Mouse (Mus musculus): ENCODE measurements around the gene Msantd1. TPM values are rescaled to one million over a fixed set of nuclear protein-coding genes. Genes with fewer than 3 reads are reported as not detected.

Gene Msantd1
- polyA plus RNA-seq, 1 experiment from 2014 or later: 0.35 TPM

DNA sequence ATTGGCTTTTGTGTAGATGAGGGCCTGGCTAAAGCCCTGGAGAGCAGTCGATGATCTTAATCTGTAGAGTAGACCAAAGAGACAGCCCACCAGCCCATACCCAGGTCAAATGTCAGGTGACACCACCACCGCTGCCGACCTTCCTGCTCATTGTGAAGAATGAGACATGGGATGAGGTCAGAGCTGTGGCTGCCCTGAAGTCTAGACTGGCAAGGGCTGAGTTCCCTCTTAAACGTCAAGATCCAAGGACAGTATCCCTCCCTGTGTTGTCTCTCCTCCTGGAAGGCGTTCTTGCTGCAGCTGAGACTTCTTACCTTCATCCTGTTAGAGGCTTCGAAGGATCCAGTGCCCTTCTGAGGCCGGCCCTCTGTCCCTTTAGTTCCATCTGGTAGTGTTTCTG is 48.3 kb downstream of the Msantd1 start:
- Histone ChIP-seq H3K9me3 (ENCODE audit: control insufficient read depth, low read length) (no peaks in the 10 kb centered on the region), H3K4me3 (ENCODE audit: low read length) (no peak overlapping the region), H3K9ac (ENCODE audit: low read depth, low read length) (no peak overlapping the region), H3K4me2 (ENCODE audit: low read depth, low read length) (no peak overlapping the region), H3K36me3 (ENCODE audit: control insufficient read depth, insufficient read depth, low read length) (no peaks in the 10 kb centered on the region), H3K4me1 (ENCODE audit: control insufficient read depth, insufficient read depth, low read length) (0 out of 2 replicates have a peak, but pooled peaks cover 4% of the 10 kb centered on the region), H3K27me3 (replicated peaks; ENCODE audit: control insufficient read depth, insufficient read depth, low read length) (no peaks in the 10 kb centered on the region), H3K27ac (ENCODE audit: low read length) (no peak overlapping the region)
- WGBS: 76% methylated on average over 7 of the region's 7 CpGs
- no peak for ATAC-seq

DNA sequence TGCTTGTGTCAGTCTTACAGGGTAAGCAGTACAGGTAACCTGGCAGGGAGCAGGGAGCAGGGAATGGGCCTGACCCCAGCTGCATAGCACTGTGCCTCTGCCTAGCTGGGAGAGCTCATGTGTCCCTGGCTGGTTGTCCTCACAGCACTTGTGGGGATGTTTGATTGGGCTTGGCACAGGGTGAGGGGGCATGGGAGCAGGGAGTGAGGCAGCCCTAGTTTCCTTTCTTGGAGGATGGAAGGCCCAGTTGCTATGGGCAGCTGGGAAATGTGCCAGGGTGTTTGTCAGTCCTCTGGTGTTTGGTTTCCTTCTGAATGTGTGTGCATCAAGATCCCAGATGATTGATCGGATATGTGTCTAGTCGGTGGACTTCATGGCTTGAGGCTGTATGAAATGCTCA is 49.2 kb downstream of the Msantd1 start:
- 70% methylated on average over 2 of the region's 2 CpGs for WGBS
- Histone ChIP-seq H3K4me3 (ENCODE audit: low read length) (no peak overlapping the region), H3K36me3 (ENCODE audit: control insufficient read depth, insufficient read depth, low read length) (no peaks in the 10 kb centered on the region), H3K4me1 (ENCODE audit: control insufficient read depth, insufficient read depth, low read length) (0 out of 2 replicates have a peak, but pooled peaks cover 4% of the 10 kb centered on the region), H3K9me3 (ENCODE audit: control insufficient read depth, low read length) (no peaks in the 10 kb centered on the region), H3K27ac (ENCODE audit: low read length) (no peak overlapping the region), H3K9ac (ENCODE audit: low read depth, low read length) (no peak overlapping the region), H3K27me3 (replicated peaks; ENCODE audit: control insufficient read depth, insufficient read depth, low read length) (no peaks in the 10 kb centered on the region), H3K4me2 (ENCODE audit: low read depth, low read length) (no peak overlapping the region)
- no peak for ATAC-seq

DNA sequence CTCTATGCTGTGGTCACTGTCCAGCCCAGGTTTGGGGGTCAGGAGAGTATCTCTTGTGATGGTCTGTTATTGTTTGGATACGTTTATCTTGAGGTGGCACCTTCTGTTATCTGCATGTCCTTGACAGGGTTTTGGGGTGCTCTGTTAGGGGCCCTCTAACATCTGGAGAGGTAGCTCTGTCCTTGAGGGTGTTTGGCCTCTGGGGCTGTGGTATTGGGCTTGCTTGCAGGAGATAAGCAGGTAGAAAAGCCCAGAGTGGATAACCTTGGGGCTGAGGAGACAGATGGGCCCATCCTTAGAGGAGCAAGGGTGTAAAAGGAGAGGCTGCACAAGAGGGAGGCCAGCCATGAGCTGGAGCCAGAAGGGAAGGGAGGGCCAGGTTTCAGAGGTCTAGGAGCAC is 52.2 kb downstream of the Msantd1 start:
- no peaks in the 10 kb centered on the region for H3K27me3 ChIP-seq (replicated peaks; ENCODE audit: control insufficient read depth, insufficient read depth, low read length)
- H3K9me3 ChIP-seq (ENCODE audit: control insufficient read depth, low read length): no peaks in the 10 kb centered on the region
- no peak overlapping the region for H3K27ac ChIP-seq (ENCODE audit: low read length)
- peaks cover 4% of the 10 kb centered on the region; the same call in 1 of the 2 replicates for H3K4me1 ChIP-seq (ENCODE audit: control insufficient read depth, insufficient read depth, low read length)
- WGBS: 73% methylated on average over 1 of the region's 1 CpGs
- no peak overlapping the region for H3K4me2 ChIP-seq (ENCODE audit: low read depth, low read length)
- no peak overlapping the region for H3K9ac ChIP-seq (ENCODE audit: low read depth, low read length)
- H3K4me3 ChIP-seq (ENCODE audit: low read length): no peak overlapping the region
- 0 out of 2 replicates have a peak, but pooled peaks have one; percentile 31 for ATAC-seq
- H3K36me3 ChIP-seq (ENCODE audit: control insufficient read depth, insufficient read depth, low read length): no peaks in the 10 kb centered on the region

DNA sequence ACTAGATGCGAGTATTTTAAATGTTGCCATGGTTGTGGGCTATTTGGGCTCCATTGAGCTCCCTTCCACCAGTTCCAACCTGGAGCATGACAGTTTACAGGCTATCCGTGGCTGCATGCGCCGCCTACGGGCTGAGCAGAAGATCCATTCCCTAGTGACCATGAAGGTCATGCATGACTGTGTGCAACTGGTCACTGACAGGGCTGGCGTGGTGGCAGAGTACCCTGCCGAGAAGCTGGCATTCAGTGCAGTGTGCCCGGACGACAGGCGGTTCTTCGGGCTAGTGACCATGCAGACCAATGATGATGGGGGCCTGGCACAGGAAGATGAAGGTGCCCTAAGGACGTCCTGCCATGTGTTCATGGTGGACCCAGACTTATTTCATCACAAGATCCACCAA is 57.7 kb downstream of the Msantd1 start:
- no peaks in the 10 kb centered on the region; the same call in 1 of the 2 replicates for H3K4me1 ChIP-seq (ENCODE audit: control insufficient read depth, insufficient read depth, low read length)
- H3K9me3 ChIP-seq (ENCODE audit: control insufficient read depth, low read length): no peaks in the 10 kb centered on the region
- H3K36me3 ChIP-seq (ENCODE audit: control insufficient read depth, insufficient read depth, low read length): 0 out of 2 replicates have a peak, but pooled peaks cover 12% of the 10 kb centered on the region
- 95% methylated on average over 12 of the region's 12 CpGs for WGBS
- no peaks in the 10 kb centered on the region for H3K27me3 ChIP-seq (replicated peaks; ENCODE audit: control insufficient read depth, insufficient read depth, low read length)
- ATAC-seq: no peak
- H3K4me2 ChIP-seq (ENCODE audit: low read depth, low read length): no peak overlapping the region
- H3K4me3 ChIP-seq (ENCODE audit: low read length): no peak overlapping the region
- no peak overlapping the region for H3K9ac ChIP-seq (ENCODE audit: low read depth, low read length)
- H3K27ac ChIP-seq (ENCODE audit: low read length): no peak overlapping the region

DNA sequence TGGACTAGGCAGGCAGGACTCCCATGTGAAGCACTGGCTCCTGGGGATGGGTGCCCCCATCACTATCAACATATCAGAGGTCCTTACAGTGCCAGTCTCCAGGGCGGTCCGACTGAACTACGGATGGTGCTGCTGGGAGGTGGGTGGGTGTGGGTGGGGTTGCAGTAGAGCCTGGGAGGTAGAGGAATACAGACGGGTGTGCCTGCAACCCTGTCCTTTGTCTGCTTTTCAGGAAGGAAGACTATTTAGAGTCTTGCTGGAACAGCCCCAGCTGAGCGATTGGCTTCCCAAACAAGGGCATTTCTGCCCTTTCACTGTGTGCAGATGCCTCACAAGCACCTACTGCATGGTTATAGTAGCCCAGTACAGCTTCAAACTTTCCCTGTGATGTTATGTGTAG is 60.6 kb downstream of the Msantd1 start:
- H3K4me2 ChIP-seq (ENCODE audit: low read depth, low read length): no peak overlapping the region
- no peaks in the 10 kb centered on the region for H3K4me1 ChIP-seq (ENCODE audit: control insufficient read depth, insufficient read depth, low read length)
- ATAC-seq: no peak
- H3K36me3 ChIP-seq (ENCODE audit: control insufficient read depth, insufficient read depth, low read length): 0 out of 2 replicates have a peak, but pooled peaks cover 12% of the 10 kb centered on the region
- WGBS: 85% methylated on average over 5 of the region's 5 CpGs
- no peak overlapping the region for H3K9ac ChIP-seq (ENCODE audit: low read depth, low read length)
- no peaks in the 10 kb centered on the region for H3K27me3 ChIP-seq (replicated peaks; ENCODE audit: control insufficient read depth, insufficient read depth, low read length)
- H3K9me3 ChIP-seq (ENCODE audit: control insufficient read depth, low read length): no peaks in the 10 kb centered on the region
- no peak overlapping the region for H3K27ac ChIP-seq (ENCODE audit: low read length)
- H3K4me3 ChIP-seq (ENCODE audit: low read length): no peak overlapping the region

DNA sequence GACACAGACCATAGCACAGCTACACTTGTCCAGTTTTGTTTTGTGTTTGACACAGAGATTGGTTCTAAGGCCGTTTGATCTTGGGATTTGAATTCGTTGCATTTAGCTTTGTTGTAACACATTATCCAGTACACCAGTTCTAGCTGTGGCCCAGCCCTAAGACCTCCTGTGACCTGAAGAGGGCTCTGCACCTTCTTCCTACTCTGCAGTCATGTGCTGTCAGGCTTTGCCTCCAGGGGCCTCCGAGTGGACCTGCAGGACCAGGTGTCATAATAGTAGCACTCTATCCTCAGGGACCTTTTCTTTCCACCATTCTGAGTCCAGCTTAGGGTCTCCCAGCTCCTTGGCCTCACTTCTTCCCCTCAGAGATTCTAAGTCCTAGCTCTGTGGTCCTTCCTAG is 64.7 kb downstream of the Msantd1 start:
- H3K36me3 ChIP-seq (ENCODE audit: control insufficient read depth, insufficient read depth, low read length): no peaks in the 10 kb centered on the region
- no peak overlapping the region for H3K4me2 ChIP-seq (ENCODE audit: low read depth, low read length)
- no peaks in the 10 kb centered on the region for H3K27me3 ChIP-seq (replicated peaks; ENCODE audit: control insufficient read depth, insufficient read depth, low read length)
- no peak overlapping the region for H3K27ac ChIP-seq (ENCODE audit: low read length)
- H3K4me3 ChIP-seq (ENCODE audit: low read length): no peak overlapping the region
- WGBS: 81% methylated on average over 3 of the region's 3 CpGs
- no peaks in the 10 kb centered on the region for H3K9me3 ChIP-seq (ENCODE audit: control insufficient read depth, low read length)
- no peak for ATAC-seq
- no peaks in the 10 kb centered on the region for H3K4me1 ChIP-seq (ENCODE audit: control insufficient read depth, insufficient read depth, low read length)
- H3K9ac ChIP-seq (ENCODE audit: low read depth, low read length): no peak overlapping the region

Other genes with a start within 250 kb of the Msantd1 start
- gene Nop14, start 247.9 kb upstream of the Msantd1 start, polyA plus RNA-seq (2015; fragmentation: Nextera tagmentation; extraction: Ambion mirVana): 21.0 and 23.7 TPM in 2 replicates
- 0.93 and 1.2 TPM in 2 replicates for gene Grk4, start 247.6 kb upstream of the Msantd1 start, polyA plus RNA-seq (2015; fragmentation: Nextera tagmentation; extraction: Ambion mirVana)
- 7.2 and 7.4 TPM in 2 replicates for gene Htt, start 146.3 kb upstream of the Msantd1 start, polyA plus RNA-seq (2015; fragmentation: Nextera tagmentation; extraction: Ambion mirVana)
- 12.9 and 13.9 TPM in 2 replicates for gene Rgs12, start 41.4 kb downstream of the Msantd1 start, polyA plus RNA-seq (2015; fragmentation: Nextera tagmentation; extraction: Ambion mirVana)
- gene Hgfac, start 133.5 kb downstream of the Msantd1 start, polyA plus RNA-seq (2015; fragmentation: Nextera tagmentation; extraction: Ambion mirVana): 14.1 and 14.9 TPM in 2 replicates
- gene Dok7, start 148.8 kb downstream of the Msantd1 start, polyA plus RNA-seq (2015; fragmentation: Nextera tagmentation; extraction: Ambion mirVana): 1.3 and 1.4 TPM in 2 replicates
- 78.4 and 82.6 TPM in 2 replicates for gene Lrpap1, start 197.8 kb downstream of the Msantd1 start, polyA plus RNA-seq (2015; fragmentation: Nextera tagmentation; extraction: Ambion mirVana)